Mouse (Mus musculus) embryonic facial prominence, embryonic 11.5 days (tissue): Measurements from ENCODE around the gene Gramd1a. TPM values are rescaled to one million over a fixed set of nuclear protein-coding genes. Genes with fewer than 3 reads are reported as not detected.

ENCODE experiments used
- ATAC-seq: fragments of 200-750 bp; cut with Nextera tagmentation; replicated peaks from 2 replicates; pipeline ENCODE4 v1.8.0; 2017; ENCODE audit warnings: low read depth; ENCODE audit not compliant: insufficient number of reproducible peaks, low FRiP score, low TSS enrichment
- DNase-seq: peaks from one replicate; pipeline ENCODE4 v3.0.0-alpha.2; 2015; ENCODE audit warnings: low spot score
- H3K27ac ChIP-seq: fragments of 300-500 bp; sonication (generic); replicated peaks from 2 replicates; pipeline ENCODE4 v1.5.1; 2014; ENCODE audit warnings: mild to moderate bottlenecking, low read depth, low read length, control low read depth
- H3K27me3 ChIP-seq: fragments of 300-500 bp; sonication (generic); 2 replicates; pipeline ENCODE4 v1.6.1; 2014; ENCODE audit warnings: mild to moderate bottlenecking, low read length, moderate library complexity, mixed read lengths; ENCODE audit not compliant: control insufficient read depth, insufficient read depth
- H3K36me3 ChIP-seq: fragments of 300-500 bp; sonication (generic); replicated peaks from 2 replicates; pipeline ENCODE4 v1.6.1; 2014; ENCODE audit warnings: low read depth, mild to moderate bottlenecking, low read length, moderate library complexity, mixed read lengths; ENCODE audit not compliant: control insufficient read depth, insufficient read depth
- H3K4me1 ChIP-seq: fragments of 300-500 bp; sonication (generic); 2 replicates; pipeline ENCODE4 v1.6.1; 2014; ENCODE audit warnings: low read length, mixed read lengths; ENCODE audit not compliant: control insufficient read depth, insufficient read depth
- H3K4me2 ChIP-seq: fragments of 300-500 bp; sonication (generic); 2 replicates; pipeline ENCODE4 v1.6.1; 2014; ENCODE audit warnings: low read depth, mild to moderate bottlenecking, control low read depth, low read length, moderate library complexity
- H3K4me3 ChIP-seq: fragments of 300-500 bp; sonication (generic); 2 replicates; pipeline ENCODE4 v1.5.1; 2014; ENCODE audit warnings: low read depth, low read length, control low read depth
- H3K9ac ChIP-seq: fragments of 300-500 bp; sonication (generic); replicated peaks from 2 replicates; pipeline ENCODE4 v1.6.1; 2014; ENCODE audit warnings: mild to moderate bottlenecking, control low read depth, low read length
- H3K9me3 ChIP-seq: fragments of 300-500 bp; sonication (generic); replicated peaks from 2 replicates; pipeline ENCODE4 v1.6.1; 2016; ENCODE audit warnings: mild to moderate bottlenecking, low read length, inconsistent platforms, mixed read lengths; ENCODE audit not compliant: control insufficient read depth
- WGBS: fragments of 180-500 bp; shearing (Covaris S2); extraction: QIAGEN DNeasy Blood & Tissue Kit; methylation state at CpG from one replicate; pipeline ENCODE4 v1.1.7; 2014; 5-methylcytosine and 5-hydroxymethylcytosine counted together
- polyA plus RNA-seq: library from polyadenylated mRNA; unstranded; fragments of >200 nt; fragmentation: Nextera tagmentation; extraction: Ambion mirVana; gene quantifications from 2 replicates; pipeline ENCODE4 v1.2.1, GENCODE M21; 2014

The Gramd1a gene
- polyA plus RNA-seq, 1 experiment from 2014 or later: 76.7 TPM

GRCm38 (mm10) chr7:31149271-31149670 is 6.4 kb downstream of the Gramd1a start:
- no peaks in the 10 kb centered on the region for H3K27me3 ChIP-seq
- no peaks in the 10 kb centered on the region for H3K36me3 ChIP-seq
- no peak for ATAC-seq
- no peak overlapping the region for H3K27ac ChIP-seq
- peaks cover 3% of the 10 kb centered on the region; the same call in 1 of the 2 replicates for H3K4me1 ChIP-seq
- peak overlapping the region; percentile 86 for H3K4me2 ChIP-seq
- peak overlapping the region; percentile 98 for H3K9ac ChIP-seq
- WGBS: 46% methylated on average over 9 of the region's 9 CpGs
- no peaks in the 10 kb centered on the region for H3K9me3 ChIP-seq
- H3K4me3 ChIP-seq: peak overlapping the region; percentile 90
- no peak for DNase-seq

- Histone ChIP-seq H3K9me3 (no peaks in the 10 kb centered on the region), H3K4me2 (peak overlapping the region; percentile 86), H3K27ac (peak overlapping the region; percentile 62), H3K4me1 (peaks cover 3% of the 10 kb centered on the region; the same call in 1 of the 2 replicates), H3K9ac (peak overlapping the region; percentile 98), H3K36me3 (no peaks in the 10 kb centered on the region), H3K4me3 (peak overlapping the region; percentile 90), H3K27me3 (no peaks in the 10 kb centered on the region)
- DNase-seq (peak; percentile 77), ATAC-seq (peak; percentile 45)
- 7% methylated on average over 9 of the region's 9 CpGs for WGBS
Measured at GRCm38 (mm10) chr7:31148756-31149155, 6.9 kb downstream of the Gramd1a start.

- Histone ChIP-seq H3K4me3 (peak overlapping the region; percentile 90; the same call in 1 of the 2 replicates), H3K9me3 (no peaks in the 10 kb centered on the region), H3K27ac (peak overlapping the region; percentile 62), H3K27me3 (no peaks in the 10 kb centered on the region), H3K4me1 (peaks cover 3% of the 10 kb centered on the region; the same call in 1 of the 2 replicates), H3K9ac (peak overlapping the region; percentile 98), H3K36me3 (no peaks in the 10 kb centered on the region), H3K4me2 (peak overlapping the region; percentile 86)
- no peak for ATAC-seq
- 73% methylated on average over 3 of the region's 3 CpGs for WGBS
- DNase-seq: no peak
Measured at GRCm38 (mm10) chr7:31148086-31148485, 7.6 kb downstream of the Gramd1a start.

- DNase-seq: no peak
- H3K27ac ChIP-seq: no peak overlapping the region
- H3K9me3 ChIP-seq: no peaks in the 10 kb centered on the region
- H3K4me1 ChIP-seq: peaks cover 3% of the 10 kb centered on the region; the same call in 1 of the 2 replicates
- no peak overlapping the region for H3K4me3 ChIP-seq
- H3K27me3 ChIP-seq: no peaks in the 10 kb centered on the region
- no peak for ATAC-seq
- peaks cover under 1% of the 10 kb centered on the region for H3K36me3 ChIP-seq
- H3K9ac ChIP-seq: no peak overlapping the region
- H3K4me2 ChIP-seq: no peak overlapping the region
- WGBS: 90% methylated on average over 12 of the region's 12 CpGs
Measured at GRCm38 (mm10) chr7:31145596-31146160, 10.0 kb downstream of the Gramd1a start.

GRCm38 (mm10) chr7:31144886-31145285 is 10.8 kb downstream of the Gramd1a start:
- H3K36me3 ChIP-seq: peaks cover 4% of the 10 kb centered on the region
- H3K27me3 ChIP-seq: no peaks in the 10 kb centered on the region
- H3K9me3 ChIP-seq: no peaks in the 10 kb centered on the region
- H3K4me3 ChIP-seq: no peak overlapping the region
- DNase-seq (no peak), ATAC-seq (no peak)
- H3K27ac ChIP-seq: no peak overlapping the region
- no peak overlapping the region for H3K4me2 ChIP-seq
- H3K9ac ChIP-seq: no peak overlapping the region
- 96% methylated on average over 16 of the region's 16 CpGs for WGBS
- H3K4me1 ChIP-seq: peaks cover 3% of the 10 kb centered on the region; the same call in 1 of the 2 replicates

GRCm38 (mm10) chr7:31140941-31141340 is 14.8 kb downstream of the Gramd1a start:
- no peaks in the 10 kb centered on the region for H3K9me3 ChIP-seq
- H3K4me2 ChIP-seq: no peak overlapping the region
- 93% methylated on average over 10 of the region's 10 CpGs for WGBS
- no peaks in the 10 kb centered on the region for H3K27me3 ChIP-seq
- no peak for DNase-seq
- peaks cover 22% of the 10 kb centered on the region for H3K36me3 ChIP-seq
- H3K4me1 ChIP-seq: no peaks in the 10 kb centered on the region
- no peak overlapping the region for H3K27ac ChIP-seq
- H3K4me3 ChIP-seq: no peak overlapping the region
- ATAC-seq: no peak
- no peak overlapping the region for H3K9ac ChIP-seq

DNA sequence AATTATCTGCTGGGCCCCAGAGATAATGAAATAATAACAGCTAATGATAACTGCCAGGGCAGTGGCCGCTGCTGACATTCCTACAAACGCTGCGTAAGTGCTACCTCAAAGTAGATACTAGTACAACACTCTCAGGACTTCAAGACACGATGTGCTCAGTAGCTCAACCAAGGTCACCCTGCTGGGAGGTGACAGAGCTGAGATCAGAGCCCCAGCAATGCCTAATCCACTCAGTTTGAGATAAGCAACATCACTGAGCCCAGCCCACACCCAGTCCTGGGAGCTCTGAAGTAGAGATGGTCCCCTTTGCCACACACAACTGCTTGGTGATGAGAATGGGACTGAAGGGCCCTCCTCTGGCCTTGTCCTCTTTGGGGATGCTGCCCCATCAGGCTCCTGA is 15.4 kb downstream of the Gramd1a start:
- ATAC-seq: no peak
- no peaks in the 10 kb centered on the region for H3K4me1 ChIP-seq
- H3K4me2 ChIP-seq: no peak overlapping the region
- no peaks in the 10 kb centered on the region for H3K27me3 ChIP-seq
- no peak overlapping the region for H3K9ac ChIP-seq
- no peaks in the 10 kb centered on the region for H3K9me3 ChIP-seq
- 85% methylated on average over 4 of the region's 4 CpGs for WGBS
- H3K4me3 ChIP-seq: no peak overlapping the region
- H3K36me3 ChIP-seq: peaks cover 22% of the 10 kb centered on the region
- no peak for DNase-seq
- H3K27ac ChIP-seq: no peak overlapping the region

- Histone ChIP-seq H3K9me3 (no peaks in the 10 kb centered on the region), H3K36me3 (peaks cover 22% of the 10 kb centered on the region), H3K4me3 (no peak overlapping the region), H3K27me3 (no peaks in the 10 kb centered on the region), H3K27ac (no peak overlapping the region), H3K4me1 (no peaks in the 10 kb centered on the region), H3K4me2 (no peak overlapping the region), H3K9ac (no peak overlapping the region)
- ATAC-seq (0 out of 2 replicates have a peak, but pooled peaks have one; percentile 21), DNase-seq (peak; percentile 58)
- 67% methylated on average over 5 of the region's 5 CpGs for WGBS
Measured at GRCm38 (mm10) chr7:31139765-31140164, 15.9 kb downstream of the Gramd1a start.
